Mouse (Mus musculus) midbrain, embryonic 13.5 days (tissue): ENCODE results near the gene Gm12216. TPM values are rescaled to one million over a fixed set of nuclear protein-coding genes. Genes with fewer than 3 reads are reported as not detected.
"Not testable (repeated sequence)": the region's sequence is repeated elsewhere in the genome, so short reads cannot be mapped to it uniquely, and the experiment has no call there.

Experiments used
- ATAC-seq: fragments of 200-750 bp; cut with Nextera tagmentation; 2 replicates; pipeline ENCODE4 v1.8.0; 2017; ENCODE audit warnings: mild to moderate bottlenecking, moderate TSS enrichment, moderate library complexity
- H3K27ac ChIP-seq: fragments of 300-500 bp; sonication (generic); 2 replicates; pipeline ENCODE4 v1.5.1; 2015; ENCODE audit warnings: inconsistent platforms, mild to moderate bottlenecking, moderate library complexity
- H3K27me3 ChIP-seq: fragments of 300-500 bp; sonication (generic); 2 replicates; pipeline ENCODE4 v1.6.1; 2015; ENCODE audit warnings: mild to moderate bottlenecking, inconsistent platforms
- H3K36me3 ChIP-seq: fragments of 300-500 bp; sonication (generic); 2 replicates; pipeline ENCODE4 v1.6.1; 2015; ENCODE audit warnings: mild to moderate bottlenecking, inconsistent platforms
- H3K4me1 ChIP-seq: fragments of 300-500 bp; sonication (generic); replicated peaks from 2 replicates; pipeline ENCODE4 v1.6.1; 2015; ENCODE audit warnings: inconsistent platforms
- H3K4me2 ChIP-seq: fragments of 300-500 bp; sonication (generic); replicated peaks from 2 replicates; pipeline ENCODE4 v1.6.1; 2015; ENCODE audit warnings: moderate library complexity, mild to moderate bottlenecking, inconsistent platforms
- H3K4me3 ChIP-seq: fragments of 300-500 bp; sonication (generic); replicated peaks from 2 replicates; pipeline ENCODE4 v1.5.1; 2015; ENCODE audit warnings: mild to moderate bottlenecking, inconsistent platforms
- H3K9ac ChIP-seq: fragments of 300-500 bp; sonication (generic); replicated peaks from 2 replicates; pipeline ENCODE4 v1.6.1; 2015; ENCODE audit warnings: mild to moderate bottlenecking, inconsistent platforms
- H3K9me3 ChIP-seq: fragments of 300-500 bp; sonication (generic); 2 replicates; pipeline ENCODE4 v1.6.1; 2016; ENCODE audit warnings: mild to moderate bottlenecking, inconsistent platforms
- WGBS: fragments of 180-500 bp; shearing (Covaris S2); methylation state at CpG from one replicate; pipeline ENCODE4 v1.1.7; 2015; 5-methylcytosine and 5-hydroxymethylcytosine counted together
- polyA plus RNA-seq: library from polyadenylated mRNA; unstranded; fragments of >200 nt; fragmentation: Nextera tagmentation; extraction: Ambion mirVana; gene quantifications from 2 replicates; pipeline ENCODE4 v1.2.1, GENCODE M21; 2015

The Gm12216 gene
- polyA plus RNA-seq, 1 experiment from 2014 or later = 0.40 TPM

DNA sequence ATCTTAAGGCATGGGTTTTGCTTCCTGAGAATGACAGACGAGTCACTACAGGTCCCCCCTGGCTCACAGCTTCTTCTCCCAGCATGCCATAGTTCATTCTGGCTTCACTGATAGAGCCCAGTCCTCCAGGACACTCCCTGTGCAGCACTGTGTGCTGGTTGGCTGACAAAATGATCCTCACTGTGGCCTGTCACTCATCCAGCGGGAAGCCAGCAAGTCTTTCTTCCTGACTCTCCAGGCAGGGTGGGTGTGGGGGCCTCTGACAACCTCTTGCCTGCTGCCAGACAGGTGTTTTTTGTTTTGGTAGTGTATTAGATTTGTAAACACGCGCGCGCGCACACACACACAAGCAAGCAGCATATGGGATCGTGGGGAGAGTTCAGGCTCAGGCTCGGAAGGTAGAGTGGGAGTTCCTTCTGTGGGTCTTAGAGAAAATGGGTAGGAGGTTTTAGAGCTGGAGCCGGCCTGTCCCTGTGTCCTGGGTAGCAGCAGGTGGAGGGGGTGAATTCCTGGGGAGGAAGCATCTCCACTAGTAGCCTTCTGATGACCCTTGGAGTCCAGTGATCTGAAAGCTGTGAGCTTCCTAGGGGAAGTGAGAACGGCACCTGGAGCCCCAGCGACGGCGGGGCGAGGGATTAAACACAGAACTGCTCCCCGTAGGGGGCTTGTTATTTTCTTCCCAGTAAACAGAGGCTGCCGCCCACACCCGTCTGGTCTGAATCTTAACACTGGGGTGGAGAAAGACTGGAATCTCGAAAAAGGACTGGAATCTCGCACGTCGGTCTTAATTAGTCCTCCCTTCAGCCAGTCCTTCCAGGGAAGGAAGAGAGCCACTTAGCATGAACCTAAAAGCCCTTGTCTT, 99.3 kb downstream of the Gm12216 start:
- H3K9ac ChIP-seq = peak overlapping the region; percentile 20; the same call in 1 of the 2 replicates
- peaks cover 55% of the 10 kb centered on the region for H3K27me3 ChIP-seq
- ATAC-seq = 0 out of 2 replicates have a peak, but pooled peaks have one; percentile 29
- WGBS = 4% methylated on average over 22 of the region's 22 CpGs
- H3K4me2 ChIP-seq = peak overlapping the region; percentile 19
- H3K4me1 ChIP-seq = peaks cover 29% of the 10 kb centered on the region
- 0 out of 2 replicates have a peak overlapping the region, but pooled peaks have one; percentile 1 for H3K4me3 ChIP-seq
- no peak overlapping the region for H3K27ac ChIP-seq
- no peaks in the 10 kb centered on the region for H3K36me3 ChIP-seq
- H3K9me3 ChIP-seq = no peaks in the 10 kb centered on the region

DNA sequence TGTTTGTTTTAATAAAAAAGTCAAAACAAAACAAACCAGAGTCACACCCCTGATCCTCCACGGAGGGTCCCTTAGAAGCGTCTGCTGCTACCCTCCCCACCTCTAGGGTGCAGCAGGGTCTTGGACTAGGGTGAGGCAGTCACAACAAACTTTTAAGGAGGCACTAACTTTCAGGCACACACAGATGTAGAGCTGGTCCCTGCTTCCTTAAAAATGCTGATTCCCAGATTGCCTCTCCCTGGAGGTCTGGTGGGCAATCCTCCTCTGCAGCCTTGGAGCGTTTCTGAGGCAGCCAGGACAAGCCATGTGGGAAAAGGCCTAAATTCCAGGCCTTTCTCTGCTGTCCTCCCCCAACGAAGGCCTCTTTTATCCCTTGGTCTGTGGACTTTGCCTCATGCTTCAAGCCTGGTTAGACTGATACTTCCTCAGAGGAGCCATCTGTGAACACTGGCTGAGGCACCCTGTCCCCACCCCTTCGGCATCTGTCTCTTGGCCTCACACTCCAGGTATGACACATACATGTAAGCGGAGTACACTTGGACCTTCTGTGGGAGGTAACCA, 100.2 kb downstream of the Gm12216 start:
- Histone ChIP-seq H3K4me2 (no peak overlapping the region), H3K9me3 (no peaks in the 10 kb centered on the region), H3K27ac (no peak overlapping the region), H3K36me3 (no peaks in the 10 kb centered on the region), H3K9ac (no peak overlapping the region), H3K4me1 (peaks cover 27% of the 10 kb centered on the region), H3K27me3 (peaks cover 47% of the 10 kb centered on the region), H3K4me3 (no peak overlapping the region)
- WGBS = 45% methylated on average over 6 of the region's 6 CpGs
- no peak for ATAC-seq

GRCm38 (mm10) chr11:53758033-53758432, 101.0 kb downstream of the Gm12216 start:
- 83% methylated on average over 9 of the region's 9 CpGs for WGBS
- Histone ChIP-seq H3K4me1 (peaks cover 18% of the 10 kb centered on the region), H3K27me3 (peaks cover 41% of the 10 kb centered on the region)
- H3K4me2 ChIP-seq, H3K9ac ChIP-seq, H3K36me3 ChIP-seq, ATAC-seq, H3K27ac ChIP-seq, H3K4me3 ChIP-seq, H3K9me3 ChIP-seq: not testable (repeated sequence)

GRCm38 (mm10) chr11:53757612-53758011, 101.4 kb downstream of the Gm12216 start:
- no peak overlapping the region for H3K27ac ChIP-seq
- 94% methylated on average over 4 of the region's 4 CpGs for WGBS
- H3K9ac ChIP-seq = no peak overlapping the region
- no peaks in the 10 kb centered on the region for H3K36me3 ChIP-seq
- no peaks in the 10 kb centered on the region for H3K9me3 ChIP-seq
- no peak overlapping the region for H3K4me3 ChIP-seq
- no peak for ATAC-seq
- H3K4me2 ChIP-seq = no peak overlapping the region
- H3K27me3 ChIP-seq = peaks cover 37% of the 10 kb centered on the region
- H3K4me1 ChIP-seq = peaks cover 14% of the 10 kb centered on the region

- H3K9me3 ChIP-seq = no peaks in the 10 kb centered on the region
- no peak overlapping the region for H3K4me3 ChIP-seq
- peaks cover 12% of the 10 kb centered on the region; the same call in 1 of the 2 replicates for H3K27me3 ChIP-seq
- H3K4me1 ChIP-seq = peaks cover 12% of the 10 kb centered on the region
- 85% methylated on average over 12 of the region's 12 CpGs for WGBS
- ATAC-seq = no peak
- H3K9ac ChIP-seq = no peak overlapping the region
- H3K4me2 ChIP-seq = no peak overlapping the region
- no peaks in the 10 kb centered on the region for H3K36me3 ChIP-seq
- H3K27ac ChIP-seq = no peak overlapping the region
Observed at GRCm38 (mm10) chr11:53755011-53755595, 104.0 kb downstream of the Gm12216 start.

- H3K27ac ChIP-seq = no peak overlapping the region
- H3K4me1 ChIP-seq = no peaks in the 10 kb centered on the region
- no peaks in the 10 kb centered on the region for H3K27me3 ChIP-seq
- H3K9me3 ChIP-seq = no peaks in the 10 kb centered on the region
- H3K36me3 ChIP-seq = no peaks in the 10 kb centered on the region
- ATAC-seq = no peak
- H3K9ac ChIP-seq = no peak overlapping the region
- 46% methylated on average over 5 of the region's 5 CpGs for WGBS
- no peak overlapping the region for H3K4me2 ChIP-seq
- H3K4me3 ChIP-seq = no peak overlapping the region
Observed at GRCm38 (mm10) chr11:53749716-53750352, 109.2 kb downstream of the Gm12216 start.

DNA sequence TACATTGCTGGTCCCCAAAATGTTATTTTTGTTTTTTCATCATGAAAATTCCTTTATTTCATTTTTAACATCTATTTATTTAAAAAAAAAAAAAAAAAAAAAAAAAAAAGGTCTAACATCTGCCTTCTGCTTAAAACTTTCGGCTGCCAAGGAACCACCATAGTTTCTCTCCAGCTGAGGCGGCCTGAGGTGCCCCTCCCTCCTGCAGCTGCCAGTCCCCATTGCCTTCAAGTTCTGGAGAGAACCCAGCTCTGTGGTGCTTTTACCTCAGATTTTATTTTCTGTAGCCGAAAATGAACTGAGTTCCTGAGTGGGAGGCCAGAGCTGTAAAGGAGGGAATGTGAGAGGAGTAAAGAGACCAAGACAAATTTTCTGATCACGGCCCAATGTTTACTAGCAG, 109.8 kb downstream of the Gm12216 start:
- ATAC-seq = no peak
- no peaks in the 10 kb centered on the region for H3K9me3 ChIP-seq
- no peak overlapping the region for H3K4me2 ChIP-seq
- no peaks in the 10 kb centered on the region for H3K4me1 ChIP-seq
- no peak overlapping the region for H3K9ac ChIP-seq
- WGBS = 66% methylated on average over 4 of the region's 4 CpGs
- H3K27me3 ChIP-seq = no peaks in the 10 kb centered on the region
- no peak overlapping the region for H3K27ac ChIP-seq
- H3K4me3 ChIP-seq = no peak overlapping the region
- no peaks in the 10 kb centered on the region for H3K36me3 ChIP-seq

GRCm38 (mm10) chr11:53748614-53749013, 110.4 kb downstream of the Gm12216 start:
- ATAC-seq = no peak
- H3K4me3 ChIP-seq = no peak overlapping the region
- 94% methylated on average over 6 of the region's 6 CpGs for WGBS
- no peak overlapping the region for H3K27ac ChIP-seq
- H3K36me3 ChIP-seq = no peaks in the 10 kb centered on the region
- no peak overlapping the region for H3K9ac ChIP-seq
- H3K4me2 ChIP-seq = no peak overlapping the region
- H3K4me1 ChIP-seq = no peaks in the 10 kb centered on the region
- H3K9me3 ChIP-seq = no peaks in the 10 kb centered on the region
- H3K27me3 ChIP-seq = no peaks in the 10 kb centered on the region

GRCm38 (mm10) chr11:53747985-53748384, 111.1 kb downstream of the Gm12216 start:
- Histone ChIP-seq H3K27me3 (no peaks in the 10 kb centered on the region), H3K9me3 (no peaks in the 10 kb centered on the region), H3K9ac (no peak overlapping the region), H3K4me2 (no peak overlapping the region), H3K4me3 (no peak overlapping the region), H3K36me3 (no peaks in the 10 kb centered on the region), H3K27ac (no peak overlapping the region), H3K4me1 (no peaks in the 10 kb centered on the region)
- no peak for ATAC-seq
- WGBS = 96% methylated on average over 9 of the region's 9 CpGs

DNA sequence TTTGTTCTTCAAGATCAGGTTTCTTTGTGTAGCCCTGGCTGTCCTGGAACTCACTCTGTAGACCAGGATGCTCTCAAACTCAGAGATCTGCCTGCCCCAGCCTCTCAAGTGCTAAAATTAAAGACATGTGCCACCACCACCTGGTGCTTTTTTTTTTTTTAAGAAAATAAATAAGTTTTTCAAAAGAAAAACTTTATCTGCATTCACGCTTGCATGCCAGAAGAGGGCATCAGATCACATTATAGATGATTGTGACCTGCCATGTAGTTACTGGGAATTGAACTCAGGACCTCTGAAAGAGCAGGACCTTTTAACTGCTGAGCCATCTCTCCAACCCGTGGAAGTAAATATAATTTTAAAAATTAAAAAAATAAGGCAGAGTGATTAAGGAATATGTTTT, 113.8 kb downstream of the Gm12216 start:
- no peak for ATAC-seq
- Histone ChIP-seq H3K4me1 (0 out of 2 replicates have a peak, but pooled peaks cover 4% of the 10 kb centered on the region), H3K4me2 (no peak overlapping the region), H3K36me3 (no peaks in the 10 kb centered on the region), H3K27ac (no peak overlapping the region), H3K9ac (no peak overlapping the region), H3K4me3 (no peak overlapping the region), H3K27me3 (no peaks in the 10 kb centered on the region), H3K9me3 (no peaks in the 10 kb centered on the region)
- WGBS = 91% methylated on average over 2 of the region's 2 CpGs

DNA sequence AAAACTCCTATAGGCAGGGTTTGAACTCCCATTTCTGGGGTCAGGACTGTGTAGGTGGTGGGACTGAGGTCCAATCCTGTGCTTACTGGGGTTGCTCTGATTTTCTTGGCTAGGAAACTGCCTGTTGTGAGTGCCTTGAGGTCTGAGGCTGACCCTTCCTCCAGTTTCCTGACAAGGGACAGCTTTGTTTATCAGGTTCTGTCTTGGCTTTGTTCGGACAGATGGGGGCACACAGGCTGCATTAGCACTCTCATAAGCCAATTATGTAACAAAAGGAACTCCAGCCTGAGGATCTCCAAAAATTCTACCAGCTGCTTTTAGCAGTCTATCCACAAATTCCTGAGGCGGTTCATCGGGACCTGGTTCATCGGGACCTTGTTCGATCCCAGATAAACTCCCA, 116.7 kb downstream of the Gm12216 start:
- Histone ChIP-seq H3K4me3 (no peak overlapping the region), H3K27ac (no peak overlapping the region), H3K4me2 (no peak overlapping the region), H3K9ac (no peak overlapping the region), H3K9me3 (no peaks in the 10 kb centered on the region), H3K4me1 (0 out of 2 replicates have a peak, but pooled peaks cover 4% of the 10 kb centered on the region), H3K36me3 (no peaks in the 10 kb centered on the region), H3K27me3 (no peaks in the 10 kb centered on the region)
- WGBS = 6% methylated on average over 5 of the region's 5 CpGs
- ATAC-seq = no peak

- ATAC-seq = peak; percentile 17; the same call in 1 of the 2 replicates
- no peaks in the 10 kb centered on the region for H3K27me3 ChIP-seq
- no peaks in the 10 kb centered on the region for H3K36me3 ChIP-seq
- H3K4me3 ChIP-seq = no peak overlapping the region
- no peaks in the 10 kb centered on the region for H3K9me3 ChIP-seq
- H3K4me2 ChIP-seq = no peak overlapping the region
- H3K4me1 ChIP-seq = peaks cover 4% of the 10 kb centered on the region; the same call in 1 of the 2 replicates
- H3K9ac ChIP-seq = no peak overlapping the region
- H3K27ac ChIP-seq = no peak overlapping the region
- 41% methylated on average over 6 of the region's 6 CpGs for WGBS
Observed at GRCm38 (mm10) chr11:53737573-53737946, 121.5 kb downstream of the Gm12216 start.
